ENCODE assay signal across 17 mouse cellular contexts in the genomic region with DNA sequence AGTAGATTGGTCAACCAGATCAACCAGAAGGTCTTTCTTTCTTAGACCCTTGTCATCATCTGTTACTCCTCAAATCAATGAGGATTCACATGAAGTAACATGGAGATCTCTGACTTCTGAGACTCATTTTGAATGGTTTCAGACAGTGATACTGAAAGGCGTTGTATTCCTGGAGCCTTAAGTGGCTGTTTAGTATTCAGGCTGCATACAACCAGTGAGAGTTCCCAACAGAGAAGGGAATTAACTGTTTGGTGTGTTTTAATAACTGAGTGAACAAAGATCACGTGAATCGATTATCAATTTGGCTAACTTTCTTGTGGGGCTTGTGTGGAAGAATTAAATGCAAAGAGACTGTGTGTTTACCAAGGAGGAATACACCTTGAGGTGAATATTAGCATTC.
"Had no signal": no experiment of that assay in that cellular context is flagged by ENCODE, and none has a peak within 500 bp of the region (broad histone marks: within the 10 kb centered on the region; RNA-seq: fewer than 3 reads in every experiment).

No protein-coding gene starts in this region.

- H3K9ac ChIP-seq: liver, embryonic 14.5 days; lung, embryonic 14.5 days; midbrain, embryonic 12.5 days; neural tube, embryonic 13.5 days; neural tube, embryonic 15.5 days; stomach, embryonic 15.5 days had no signal

- H3K9me3 ChIP-seq: midbrain, embryonic 10.5 days; midbrain, embryonic 12.5 days; neural tube, embryonic 13.5 days; neural tube, embryonic 15.5 days; stomach, embryonic 15.5 days had no signal

- H3K36me3 ChIP-seq: midbrain, embryonic 10.5 days; midbrain, embryonic 12.5 days; neural tube, embryonic 13.5 days; neural tube, embryonic 15.5 days; stomach, embryonic 15.5 days had no signal

- H3K4me2 ChIP-seq: lung, embryonic 14.5 days; midbrain, embryonic 12.5 days; neural tube, embryonic 13.5 days; neural tube, embryonic 15.5 days; stomach, embryonic 15.5 days had no signal

- H3K27ac ChIP-seq: liver, embryonic 14.5 days; midbrain, embryonic 10.5 days; midbrain, embryonic 12.5 days; neural tube, embryonic 13.5 days; neural tube, embryonic 15.5 days; stomach, embryonic 15.5 days; stomach, postnatal 0 days had no signal

- H3K27me3 ChIP-seq: midbrain, embryonic 12.5 days; neural tube, embryonic 13.5 days; neural tube, embryonic 15.5 days; stomach, embryonic 15.5 days had no signal

- DNase-seq: lung, adult 18-20 months; lung, embryonic 14.5 days; lung, postnatal 10 days; lung, postnatal 4 days; retina, postnatal 1 day; right cerebral cortex, postnatal 14 days; thymus, adult 2 months; thymus, postnatal 25 days; thymus, postnatal 4 days had no signal

- H3K4me1 ChIP-seq: stomach, embryonic 15.5 days had no signal

- H3K4me3 ChIP-seq: midbrain, embryonic 10.5 days; midbrain, embryonic 12.5 days; myocyte; neural tube, embryonic 13.5 days; neural tube, embryonic 15.5 days; stomach, embryonic 15.5 days had no signal
